Mouse (Mus musculus) stomach, embryonic 16.5 days (tissue): ENCODE measurements around the gene Ireb2. TPM values are rescaled to one million over a fixed set of nuclear protein-coding genes. Genes with fewer than 3 reads are reported as not detected.
"Not testable (repeated sequence)": the region's sequence is repeated elsewhere in the genome, so short reads cannot be mapped to it uniquely, and the experiment has no call there.

Experiments used
- ATAC-seq: fragments of 200-750 bp; cut with Nextera tagmentation; 2 replicates; pipeline ENCODE4 v1.8.0; 2017; ENCODE audit warnings: moderate number of reproducible peaks, moderate TSS enrichment; ENCODE audit not compliant: insufficient read depth, low FRiP score
- H3K27ac ChIP-seq: fragments of 300-500 bp; sonication (generic); 2 replicates; pipeline ENCODE4 v1.5.1; 2014; ENCODE audit warnings: low read length
- H3K27me3 ChIP-seq: fragments of 300-500 bp; sonication (generic); 2 replicates; pipeline ENCODE4 v1.6.1; 2014; ENCODE audit warnings: low read length, control low read depth, mixed read lengths; ENCODE audit not compliant: control insufficient read depth, insufficient read depth
- H3K36me3 ChIP-seq: fragments of 300-500 bp; sonication (generic); 2 replicates; pipeline ENCODE4 v1.6.1; 2014; ENCODE audit warnings: low read length; ENCODE audit not compliant: control insufficient read depth, insufficient read depth
- H3K4me1 ChIP-seq: fragments of 300-500 bp; sonication (generic); 2 replicates; pipeline ENCODE4 v1.6.1; 2014; ENCODE audit warnings: low read length, control low read depth, mixed read lengths; ENCODE audit not compliant: control insufficient read depth, insufficient read depth
- H3K4me2 ChIP-seq: fragments of 300-500 bp; sonication (generic); 2 replicates; pipeline ENCODE4 v1.6.1; 2014; ENCODE audit warnings: low read depth, low read length, mixed read lengths
- H3K4me3 ChIP-seq: fragments of 300-500 bp; sonication (generic); replicated peaks from 2 replicates; pipeline ENCODE4 v1.5.1; 2014; ENCODE audit warnings: mild to moderate bottlenecking, low read length
- H3K9ac ChIP-seq: fragments of 300-500 bp; sonication (generic); 2 replicates; pipeline ENCODE4 v1.6.1; 2014; ENCODE audit warnings: low read length
- H3K9me3 ChIP-seq: fragments of 300-500 bp; sonication (generic); replicated peaks from 2 replicates; pipeline ENCODE4 v1.6.1; 2016; ENCODE audit warnings: low read length, control low read depth; ENCODE audit not compliant: control insufficient read depth
- WGBS: fragments of 180-500 bp; shearing (Covaris S2); extraction: QIAGEN DNeasy Blood & Tissue Kit; methylation state at CpG from one replicate; pipeline ENCODE4 v1.1.7; 2014; 5-methylcytosine and 5-hydroxymethylcytosine counted together
- polyA plus RNA-seq: library from polyadenylated mRNA; unstranded; fragments of >200 nt; fragmentation: Nextera tagmentation; extraction: Ambion mirVana; gene quantifications from 2 replicates; pipeline ENCODE4 v1.2.1, GENCODE M21; 2015

Ireb2 gene
- polyA plus RNA-seq, 1 experiment from 2014 or later: 31.5 TPM

- Histone ChIP-seq H3K27ac (peak overlapping the region; percentile 56), H3K4me3 (peak overlapping the region; percentile 84), H3K4me2 (peak overlapping the region; percentile 55), H3K9ac (peak overlapping the region; percentile 69)
- 44% methylated on average over 8 of the region's 8 CpGs for WGBS
- not testable (repeated sequence) for ATAC-seq, H3K36me3 ChIP-seq, H3K27me3 ChIP-seq, H3K4me1 ChIP-seq, H3K9me3 ChIP-seq
These were observed 86.6 kb downstream of the Ireb2 start for GRCm38 (mm10) chr9:54950162-54950561.

GRCm38 (mm10) chr9:54950575-54951321, 87.2 kb downstream of the Ireb2 start, which contains the start of the genes Psma4 and AY074887:
TSS of gene Psma4 (plus strand) at chr9:54950790.
TSS of gene AY074887 (minus strand) at chr9:54950998.
- H3K9ac ChIP-seq: peak within 1 kb of the TSS; percentile 94
- no peaks in the 10 kb centered on the region for H3K9me3 ChIP-seq
- ATAC-seq: peak; percentile 100
- no peaks in the 10 kb centered on the region for H3K27me3 ChIP-seq
- peak within 1 kb of the TSS; percentile 96 for H3K27ac ChIP-seq
- peak within 1 kb of the TSS; percentile 72 for H3K4me2 ChIP-seq
- peaks cover 8% of the 10 kb centered on the region; the same call in 1 of the 2 replicates for H3K4me1 ChIP-seq
- peaks cover 10% of the 10 kb centered on the region for H3K36me3 ChIP-seq
- H3K4me3 ChIP-seq: peak within 1 kb of the TSS; percentile 84
- under 1% methylated on average over 65 of the region's 65 CpGs for WGBS

- WGBS: 91% methylated on average over 4 of the region's 4 CpGs
- Histone ChIP-seq H3K4me3 (no peak overlapping the region), H3K36me3 (peaks cover 17% of the 10 kb centered on the region), H3K4me2 (no peak overlapping the region), H3K27me3 (no peaks in the 10 kb centered on the region), H3K4me1 (no peaks in the 10 kb centered on the region), H3K9me3 (no peaks in the 10 kb centered on the region), H3K27ac (no peak overlapping the region), H3K9ac (no peak overlapping the region)
- ATAC-seq: no peak
These were observed 97.5 kb downstream of the Ireb2 start for GRCm38 (mm10) chr9:54961059-54961458.

Other genes with a start within 250 kb of the Ireb2 start
- gene Acsbg1, start 201.9 kb upstream of the Ireb2 start, polyA plus RNA-seq: 11.4 and 20.9 TPM in 2 replicates
- 6.2 and 6.5 TPM in 2 replicates for gene Dnaja4, start 164.9 kb upstream of the Ireb2 start, polyA plus RNA-seq
- gene Wdr61, start 129.3 kb upstream of the Ireb2 start, polyA plus RNA-seq: 148 and 151 TPM in 2 replicates
- 34.3 and 43.5 TPM in 2 replicates for gene Crabp1, start 99.0 kb upstream of the Ireb2 start, polyA plus RNA-seq
- gene Hykk, start 53.5 kb downstream of the Ireb2 start, polyA plus RNA-seq: 3.1 and 3.7 TPM in 2 replicates
- gene Psma4, start 87.0 kb downstream of the Ireb2 start, polyA plus RNA-seq: 257 and 260 TPM in 2 replicates
- 0.31 and 0.79 TPM in 2 replicates for gene AY074887, start 87.2 kb downstream of the Ireb2 start, polyA plus RNA-seq
- gene Chrna5, start 117.1 kb downstream of the Ireb2 start, polyA plus RNA-seq: 0.44 TPM in 2 replicates
- 7.3 TPM in 2 replicates for gene Chrna3, start 162.8 kb downstream of the Ireb2 start, polyA plus RNA-seq
- gene Chrnb4, start 185.0 kb downstream of the Ireb2 start, polyA plus RNA-seq: 3.6 and 3.7 TPM in 2 replicates